8 mouse cellular contexts compared by ENCODE assay signal in genomic region chr2:29249852-29250251, GRCm38 (mm10). TPM values are rescaled to one million over a fixed set of nuclear protein-coding genes. Genes with fewer than 3 reads are reported as not detected.
DNase-seq lines count a peak whose midpoint lies in the region; ATAC-seq and TF ChIP-seq lines count a peak whose summit lies in the region.
"Had no signal": no experiment of that assay in that cellular context is flagged by ENCODE, and none has a peak within 500 bp of the region (broad histone marks: within the 10 kb centered on the region; RNA-seq: fewer than 3 reads in every experiment).

No protein-coding gene starts in this region.

- no peak for DNase-seq in left cerebral cortex, adult 2 months (ENCODE audit: extremely low spot score in 1 of 2, low spot score in 2 of 2)
- no peak for DNase-seq in left cerebral cortex, adult 11 months (ENCODE audit: low spot score)
- DNase-seq in limb, embryonic 11.5 days (ENCODE audit: low spot score) = no peak
- DNase-seq in adrenal gland, postnatal 14 days = no peak
- DNase-seq: liver, embryonic 13.5 days had no signal

- H3K4me3 ChIP-seq in left cerebral cortex, adult 2 months = peak overlapping the region; percentile 92
- H3K4me3 ChIP-seq in forebrain, embryonic 12.5 days (replicated peaks) = peak overlapping the region; percentile 66
- no peak overlapping the region for H3K4me3 ChIP-seq in limb, embryonic 11.5 days (ENCODE audit: low read depth, low read length)
- H3K4me3 ChIP-seq in small intestine, adult 2 months (ENCODE audit: low read depth, low read length) = peak overlapping the region; percentile 8; the same call in 1 of the 2 replicates
- H3K4me3 ChIP-seq: liver, embryonic 13.5 days had no signal

- no peak overlapping the region for H3K27ac ChIP-seq in left cerebral cortex, adult 2 months
- H3K27ac ChIP-seq in forebrain, embryonic 12.5 days = 0 out of 2 replicates have a peak overlapping the region, but pooled peaks have one; percentile 46
- H3K27ac ChIP-seq in limb, embryonic 11.5 days (replicated peaks; ENCODE audit: low read depth, low read length) = no peak overlapping the region
- H3K27ac ChIP-seq in small intestine, adult 2 months (ENCODE audit: insufficient read depth, low read depth, low read length) = no peak overlapping the region
- H3K27ac ChIP-seq: liver, embryonic 13.5 days had no signal

- H3K4me2 ChIP-seq in forebrain, embryonic 12.5 days = peak overlapping the region; percentile 91
- 0 out of 2 replicates have a peak overlapping the region, but pooled peaks have one; percentile 97 for H3K4me2 ChIP-seq in limb, embryonic 11.5 days (ENCODE audit: low read depth, severe bottlenecking)
- H3K4me2 ChIP-seq: liver, embryonic 13.5 days had no signal

- H3K27me3 ChIP-seq in forebrain, embryonic 12.5 days = peaks cover 94% of the 10 kb centered on the region
- peaks cover 60% of the 10 kb centered on the region for H3K27me3 ChIP-seq in limb, embryonic 11.5 days (ENCODE audit: control insufficient read depth, insufficient read depth, low read length)
- H3K27me3 ChIP-seq in small intestine, adult 2 months (ENCODE audit: control insufficient read depth, insufficient read depth, low read length) = peaks cover 46% of the 10 kb centered on the region

- no peak for TF ChIP-seq CTCF in left cerebral cortex, adult 2 months (IDR thresholded peaks at IDR 0.05)
- no peak for TF ChIP-seq CTCF in small intestine, adult 2 months (IDR thresholded peaks at IDR 0.05; ENCODE audit: extremely low read depth, insufficient read length, insufficient replicate concordance, low read depth, low read length)

- intact Hi-C loops in left cerebral cortex, adult 2 months (cut with DNase I) = loop anchor here (5.0 kb wide), 2 partner anchors 152 to 217 kb away; no protein-coding TSS in a partner anchor

- no peaks in the 10 kb centered on the region for H3K9me3 ChIP-seq in forebrain, embryonic 12.5 days
- no peaks in the 10 kb centered on the region for H3K9me3 ChIP-seq in limb, embryonic 11.5 days (ENCODE audit: control insufficient read depth, low read length)
- H3K9me3 ChIP-seq: liver, embryonic 13.5 days had no signal

- TF ChIP-seq POLR2A in small intestine, adult 2 months (IDR thresholded peaks at IDR 0.05; ENCODE audit: low read depth, low read length) = no peak

- WGBS in forebrain, embryonic 12.5 days = 3% methylated on average over 10 of the region's 10 CpGs
- under 1% methylated on average over 10 of the region's 10 CpGs for WGBS in limb, embryonic 11.5 days
- WGBS in small intestine, adult 2 months = 16% methylated on average over 10 of the region's 10 CpGs

- H3K9ac ChIP-seq in forebrain, embryonic 12.5 days = peak overlapping the region; percentile 48; the same call in 1 of the 2 replicates
- H3K9ac ChIP-seq in limb, embryonic 11.5 days (ENCODE audit: low read length) = no peak overlapping the region
- H3K9ac ChIP-seq: liver, embryonic 13.5 days had no signal

- ATAC-seq in forebrain, embryonic 12.5 days (ENCODE audit: low FRiP score) = no peak
- ATAC-seq in limb, embryonic 11.5 days (ENCODE audit: insufficient number of reproducible peaks, low FRiP score, low TSS enrichment, low read depth) = no peak
- ATAC-seq in frontal cortex, adult (ENCODE audit: low TSS enrichment) = no peak

- no peaks in the 10 kb centered on the region for H3K36me3 ChIP-seq in forebrain, embryonic 12.5 days (replicated peaks)
- no peaks in the 10 kb centered on the region for H3K36me3 ChIP-seq in limb, embryonic 11.5 days (ENCODE audit: control insufficient read depth, insufficient read depth, low read length)
- no peaks in the 10 kb centered on the region for H3K36me3 ChIP-seq in small intestine, adult 2 months (ENCODE audit: control insufficient read depth, insufficient read depth, low read length)
- H3K36me3 ChIP-seq: liver, embryonic 13.5 days had no signal

- peaks cover 61% of the 10 kb centered on the region for H3K4me1 ChIP-seq in forebrain, embryonic 12.5 days
- peaks cover 42% of the 10 kb centered on the region for H3K4me1 ChIP-seq in limb, embryonic 11.5 days (ENCODE audit: control insufficient read depth, insufficient read depth, low read length)
- peaks cover 7% of the 10 kb centered on the region for H3K4me1 ChIP-seq in small intestine, adult 2 months (ENCODE audit: control insufficient read depth, insufficient read depth, insufficient read length, low read length)

RNA-seq across cellular contexts. Expression of gene Ntng2, which starts 3.0 kb away (rescaled TPM):
- 10 to 100 TPM; 82.4 to 90.1 TPM for total RNA-seq in left cerebral cortex, adult 2 months (2021)
- 3.0 and 3.8 TPM in 2 replicates for polyA plus RNA-seq in forebrain, embryonic 12.5 days (2016; fragmentation: Nextera tagmentation; extraction: Ambion mirVana)
- polyA plus RNA-seq in limb, embryonic 11.5 days (2014; fragmentation: Nextera tagmentation; extraction: Ambion mirVana) = 0.60 and 0.68 TPM in 2 replicates
- polyA plus RNA-seq in small intestine, adult 2 months (2012; rRNA removed) = 15.8 and 23.4 TPM in 2 replicates
- 20.6 and 25.2 TPM in 2 replicates for total RNA-seq in adrenal gland, postnatal 14 days (2021)
- polyA plus RNA-seq: liver, embryonic 13.5 days had no signal
